25 mouse cellular contexts compared by ENCODE assay signal in genomic region chr15:25604231-25604630, GRCm38 (mm10). TPM values are rescaled to one million over a fixed set of nuclear protein-coding genes. Genes with fewer than 3 reads are reported as not detected.
DNase-seq lines count a peak whose midpoint lies in the region; ATAC-seq and TF ChIP-seq lines count a peak whose summit lies in the region.
"Had no signal": no experiment of that assay in that cellular context is flagged by ENCODE, and none has a peak within 500 bp of the region (broad histone marks: within the 10 kb centered on the region; RNA-seq: fewer than 3 reads in every experiment).

No protein-coding gene starts in this region.

- intact Hi-C loops in left cerebral cortex, postnatal 4 days (cut with DNase I) = no loop called here

- no peak for TF ChIP-seq EP300 in lung, postnatal 0 days (IDR thresholded peaks at IDR 0.05)
- TF ChIP-seq EP300 in ES-Bruce4 (IDR thresholded peaks at IDR 0.05; ENCODE audit: insufficient read depth, low read depth, low read length) = no peak

- no peaks in the 10 kb centered on the region for H3K9me3 ChIP-seq in hindbrain, postnatal 0 days (ENCODE audit: low read length)
- no peaks in the 10 kb centered on the region for H3K9me3 ChIP-seq in hindbrain, embryonic 13.5 days
- H3K9me3 ChIP-seq in lung, postnatal 0 days (ENCODE audit: low read length) = no peaks in the 10 kb centered on the region
- 0 out of 2 replicates have a peak, but pooled peaks cover 2% of the 10 kb centered on the region for H3K9me3 ChIP-seq in ES-Bruce4 (replicated peaks; ENCODE audit: control insufficient read depth, insufficient read depth, low read length, poor library complexity, severe bottlenecking)
- H3K9me3 ChIP-seq: hindbrain, embryonic 15.5 days; lung, embryonic 15.5 days; midbrain, embryonic 12.5 days had no signal

- H3K27ac ChIP-seq in hindbrain, postnatal 0 days = no peak overlapping the region
- no peak overlapping the region for H3K27ac ChIP-seq in hindbrain, embryonic 13.5 days
- H3K27ac ChIP-seq in lung, postnatal 0 days (ENCODE audit: low read length) = no peak overlapping the region
- H3K27ac ChIP-seq in ES-Bruce4 (ENCODE audit: insufficient read depth, low read length) = no peak overlapping the region
- H3K27ac ChIP-seq: heart, embryonic 13.5 days; hindbrain, embryonic 15.5 days; limb, embryonic 12.5 days; lung, embryonic 15.5 days; midbrain, embryonic 12.5 days had no signal

- TF ChIP-seq CTCF in hindbrain, postnatal 0 days (IDR thresholded peaks at IDR 0.05; ENCODE audit: low read depth) = peak; percentile 24; the same call in 1 of the 2 replicates
- TF ChIP-seq CTCF in lung, postnatal 0 days (IDR thresholded peaks at IDR 0.05) = peak; percentile 13; the same call in 1 of the 2 replicates
- TF ChIP-seq CTCF in lung, adult 2 months (IDR thresholded peaks at IDR 0.05; ENCODE audit: insufficient read depth, low read length) = no peak
- TF ChIP-seq CTCF in ES-Bruce4 (IDR thresholded peaks at IDR 0.05; ENCODE audit: low read depth, low read length) = peak; percentile 29
- peak; percentile 21; the same call in 1 of the 2 replicates for TF ChIP-seq CTCF in brain, embryonic 14.5 days (IDR thresholded peaks at IDR 0.05; ENCODE audit: borderline replicate concordance, extremely low read depth, insufficient read depth, insufficient read length)

- WGBS in hindbrain, postnatal 0 days = 67% methylated on average over 1 of the region's 1 CpGs
- WGBS in hindbrain, embryonic 13.5 days = 70% methylated on average over 1 of the region's 1 CpGs
- WGBS in lung, postnatal 0 days = 79% methylated on average over 1 of the region's 1 CpGs
- 76% methylated on average over 1 of the region's 1 CpGs for WGBS in lung, adult 2 months

- TF ChIP-seq POLR2A in lung, adult 2 months (IDR thresholded peaks at IDR 0.05; ENCODE audit: borderline replicate concordance, extremely low read depth, low read depth, low read length) = no peak
- no peak for TF ChIP-seq POLR2A in ES-Bruce4 (IDR thresholded peaks at IDR 0.05; ENCODE audit: insufficient read depth, low read length)
- TF ChIP-seq POLR2A in brain, embryonic 14.5 days (IDR thresholded peaks at IDR 0.05; ENCODE audit: borderline replicate concordance, extremely low read depth, insufficient read depth, insufficient read length, poor library complexity, severe bottlenecking) = no peak

- no peak for DNase-seq in hindbrain, postnatal 0 days (ENCODE audit: low spot score)
- no peak for DNase-seq in lung, postnatal 0 days (ENCODE audit: low spot score)
- no peak for DNase-seq in lung, adult 2 months
- no peak for DNase-seq in brain, embryonic 14.5 days (ENCODE audit: low read depth)
- no peak for DNase-seq in cerebellum, postnatal 10 days
- no peak for DNase-seq in left cerebral cortex, postnatal 4 days
- DNase-seq: adrenal gland, postnatal 25 days; cerebellum, adult 2 months; cerebellum, postnatal 25 days; heart, postnatal 10 days; kidney, adult 8-10 months; kidney, postnatal 10 days; lung, postnatal 36 days; thymus, postnatal 14 days had no signal

- H3K4me3 ChIP-seq in hindbrain, postnatal 0 days (ENCODE audit: low read length) = no peak overlapping the region
- H3K4me3 ChIP-seq in hindbrain, embryonic 13.5 days = no peak overlapping the region
- H3K4me3 ChIP-seq in lung, postnatal 0 days (ENCODE audit: low read depth, low read length) = no peak overlapping the region
- H3K4me3 ChIP-seq in lung, adult 2 months (replicated peaks; ENCODE audit: extremely low read depth, low read depth, low read length) = no peak overlapping the region
- no peak overlapping the region for H3K4me3 ChIP-seq in ES-Bruce4 (ENCODE audit: low read depth, low read length)
- H3K4me3 ChIP-seq: heart, embryonic 13.5 days; hindbrain, embryonic 15.5 days; limb, embryonic 12.5 days; lung, embryonic 15.5 days; megakaryocyte, embryonic 14.5 days; midbrain, embryonic 12.5 days had no signal

- no peaks in the 10 kb centered on the region for H3K27me3 ChIP-seq in hindbrain, postnatal 0 days (ENCODE audit: insufficient read depth, low read length)
- H3K27me3 ChIP-seq in hindbrain, embryonic 13.5 days = no peaks in the 10 kb centered on the region
- H3K27me3 ChIP-seq in lung, postnatal 0 days (replicated peaks; ENCODE audit: insufficient read depth, low read length) = no peaks in the 10 kb centered on the region
- no peaks in the 10 kb centered on the region for H3K27me3 ChIP-seq in ES-Bruce4 (ENCODE audit: control insufficient read depth, insufficient read depth, low read length, poor library complexity, severe bottlenecking)
- H3K27me3 ChIP-seq: hindbrain, embryonic 15.5 days; lung, embryonic 15.5 days; megakaryocyte, embryonic 14.5 days; midbrain, embryonic 12.5 days had no signal

- no peaks in the 10 kb centered on the region for H3K4me1 ChIP-seq in hindbrain, postnatal 0 days (ENCODE audit: insufficient read depth, low read length)
- no peaks in the 10 kb centered on the region for H3K4me1 ChIP-seq in hindbrain, embryonic 13.5 days (replicated peaks)
- H3K4me1 ChIP-seq in lung, postnatal 0 days (ENCODE audit: insufficient read depth, low read depth, low read length) = 0 out of 2 replicates have a peak, but pooled peaks cover 3% of the 10 kb centered on the region
- H3K4me1 ChIP-seq in lung, adult 2 months (ENCODE audit: control insufficient read depth, insufficient read depth, low read length) = peaks cover 2% of the 10 kb centered on the region
- no peaks in the 10 kb centered on the region for H3K4me1 ChIP-seq in ES-Bruce4 (ENCODE audit: control insufficient read depth, insufficient read depth, low read length)
- H3K4me1 ChIP-seq: hindbrain, embryonic 15.5 days; midbrain, embryonic 12.5 days had no signal

- H3K4me2 ChIP-seq in hindbrain, postnatal 0 days (ENCODE audit: low read depth, low read length) = no peak overlapping the region
- H3K4me2 ChIP-seq in hindbrain, embryonic 13.5 days = no peak overlapping the region
- no peak overlapping the region for H3K4me2 ChIP-seq in lung, postnatal 0 days (replicated peaks; ENCODE audit: low read depth, low read length)
- H3K4me2 ChIP-seq: heart, embryonic 13.5 days; hindbrain, embryonic 15.5 days; limb, embryonic 12.5 days; lung, embryonic 15.5 days; midbrain, embryonic 12.5 days had no signal

- no peak for ATAC-seq in hindbrain, postnatal 0 days
- no peak for ATAC-seq in hindbrain, embryonic 13.5 days (ENCODE audit: low FRiP score)
- no peak for ATAC-seq in lung, postnatal 0 days
- ATAC-seq: CD4-positive, CD25-positive, alpha-beta regulatory T cell, adult 4 months; forebrain, embryonic 14.5 days had no signal

- no peak overlapping the region for H3K9ac ChIP-seq in hindbrain, postnatal 0 days (replicated peaks; ENCODE audit: low read length)
- no peak overlapping the region for H3K9ac ChIP-seq in hindbrain, embryonic 13.5 days
- H3K9ac ChIP-seq in lung, postnatal 0 days (replicated peaks; ENCODE audit: low read depth) = no peak overlapping the region
- H3K9ac ChIP-seq in ES-Bruce4 (ENCODE audit: low read depth, poor library complexity, severe bottlenecking) = no peak overlapping the region
- H3K9ac ChIP-seq: heart, embryonic 13.5 days; hindbrain, embryonic 15.5 days; limb, embryonic 12.5 days; lung, embryonic 15.5 days; midbrain, embryonic 12.5 days had no signal

- no peaks in the 10 kb centered on the region for H3K36me3 ChIP-seq in hindbrain, postnatal 0 days (ENCODE audit: insufficient read depth, low read length)
- H3K36me3 ChIP-seq in hindbrain, embryonic 13.5 days = no peaks in the 10 kb centered on the region
- no peaks in the 10 kb centered on the region for H3K36me3 ChIP-seq in lung, postnatal 0 days (ENCODE audit: insufficient read depth, low read length)
- no peaks in the 10 kb centered on the region for H3K36me3 ChIP-seq in ES-Bruce4 (ENCODE audit: control insufficient read depth, insufficient read depth, low read length, poor library complexity, severe bottlenecking)
- H3K36me3 ChIP-seq: G1E; heart, embryonic 13.5 days; hindbrain, embryonic 15.5 days; limb, embryonic 12.5 days; lung, embryonic 15.5 days; midbrain, embryonic 12.5 days had no signal

RNA-seq across cellular contexts. Expression of gene Myo10, which starts 18.1 kb away (rescaled TPM):
- total RNA-seq in hindbrain, postnatal 0 days (2014; rRNA removed) = 29.2 and 29.6 TPM in 2 replicates
- 30.0 and 34.4 TPM in 2 replicates for polyA plus RNA-seq in hindbrain, postnatal 0 days (2015; fragmentation: Nextera tagmentation; extraction: Ambion mirVana)
- polyA plus RNA-seq in hindbrain, embryonic 13.5 days (2015; fragmentation: Nextera tagmentation; extraction: Ambion mirVana) = 26.6 and 27.8 TPM in 2 replicates
- 17.3 and 20.2 TPM in 2 replicates for polyA plus RNA-seq in lung, postnatal 0 days (2015; fragmentation: Nextera tagmentation; extraction: Ambion mirVana)
- polyA plus RNA-seq in lung, adult 2 months (2012; rRNA removed) = 81.3 and 82.7 TPM in 2 replicates
- polyA plus RNA-seq in ES-Bruce4 (2011; ENCODE audit: insufficient read depth, insufficient read length, low read depth, missing spikeins) = 166 and 171 TPM in 2 replicates
- polyA plus RNA-seq in brain, embryonic 14.5 days (2012; rRNA removed) = 29.9 and 33.7 TPM in 2 replicates
- total RNA-seq in left cerebral cortex, postnatal 4 days (2021) = 10 to 100 TPM; 40.6 to 45.5 TPM
- polyA plus RNA-seq: G1E had no signal
